Mouse (Mus musculus) CH12.LX (cell line): Measurements from ENCODE around the gene Gm44579.

ENCODE experiments used
- CHD2 ChIP-seq: IDR thresholded peaks from 2 replicates; pipeline ENCODE4 v1.6.1; 2011; ENCODE audit warnings: low read length, improper control_type of control experiment
- CTCF ChIP-seq, 2 experiments: IDR thresholded peaks in 1 of 2; conservative IDR thresholded peaks in 1 of 2; 2 replicates each; pipeline ENCODE4 v1.5.1; 2011 to 2012; ENCODE audit warnings: low read depth in 2 of 2, low read length in 2 of 2, improper control_type of control experiment in 1 of 2, inconsistent platforms in 1 of 2, mild to moderate bottlenecking in 1 of 2, moderate library complexity in 1 of 2
- E2F4 ChIP-seq: IDR thresholded peaks from 2 replicates; pipeline ENCODE4 v1.6.1; 2011; ENCODE audit warnings: low read depth, low read length, improper control_type of control experiment; ENCODE audit not compliant: insufficient replicate concordance
- EP300 ChIP-seq: IDR thresholded peaks from 2 replicates; pipeline ENCODE4 v1.6.1; 2011; ENCODE audit warnings: low read length, improper control_type of control experiment
- IRF4 ChIP-seq: IDR thresholded peaks from 2 replicates; pipeline ENCODE4 v1.6.1; 2014; ENCODE audit warnings: low read depth, mild to moderate bottlenecking, inconsistent platforms, low read length, improper control_type of control experiment
- JUND ChIP-seq: conservative IDR thresholded peaks from 2 replicates; pipeline ENCODE4 v1.6.1; 2011; ENCODE audit warnings: low read depth, low read length, improper control_type of control experiment
- KAT2A ChIP-seq: IDR thresholded peaks from 2 replicates; pipeline ENCODE4 v1.6.1; 2012; ENCODE audit warnings: low read length, improper control_type of control experiment, inconsistent platforms; ENCODE audit not compliant: insufficient replicate concordance
- MAZ ChIP-seq: IDR thresholded peaks from 2 replicates; pipeline ENCODE4 v1.6.1; 2012; ENCODE audit warnings: low read depth, mild to moderate bottlenecking, inconsistent platforms, low read length, improper control_type of control experiment, moderate library complexity
- POLR2A ChIP-seq: IDR thresholded peaks from 2 replicates; pipeline ENCODE4 v1.6.1; 2011; ENCODE audit warnings: low read depth, mild to moderate bottlenecking, improper control_type of control experiment, low read length
- POLR2AphosphoS2 ChIP-seq: IDR thresholded peaks from 2 replicates; pipeline ENCODE4 v1.6.1; 2011; ENCODE audit warnings: low read depth, low read length, improper control_type of control experiment
- RCOR1 ChIP-seq: conservative IDR thresholded peaks from 2 replicates; pipeline ENCODE4 v1.6.1; 2012; ENCODE audit warnings: low read depth, mild to moderate bottlenecking, inconsistent platforms, low read length, improper control_type of control experiment

- TF ChIP-seq CTCF (conservative IDR thresholded peaks at IDR 0.05 in 1 of 2, IDR thresholded peaks at IDR 0.05 in 1 of 2; ENCODE audit: low read depth in 2 of 2, low read length in 2 of 2) (no peak), KAT2A (no peak), JUND (no peak), POLR2AphosphoS2 (no peak), CHD2 (no peak), POLR2A (no peak), RCOR1 (no peak), MAZ (no peak), EP300 (no peak), IRF4 (no peak), E2F4 (no peak)
These were observed 81.0 kb downstream of the Gm44579 start for GRCm38 (mm10) chr15:98139763-98140162.
